Mouse (Mus musculus) lung, postnatal 14 days (tissue): ENCODE measurements around the gene Olfr814.
"Not testable (repeated sequence)": the region's sequence is repeated elsewhere in the genome, so short reads cannot be mapped to it uniquely, and the experiment has no call there.

Experiments used
- DNase-seq: peaks from one replicate; pipeline ENCODE4 v3.0.0; 2021

Gene Olfr814

GRCm38 (mm10) chr10:129879751-129880150 lies at the start of gene Olfr814:
Olfr814 (minus strand) TSS chr10:129879851.
- not testable (repeated sequence) for DNase-seq

- no peak for DNase-seq
Measured at GRCm38 (mm10) chr10:129915497-129915896, 35.8 kb upstream of the Olfr814 start, which contains the start of gene Olfr816. Olfr816 (minus strand) TSS chr10:129915597.

- DNase-seq: not testable (repeated sequence)
Measured at GRCm38 (mm10) chr10:129905767-129906166, 26.1 kb upstream of the Olfr814 start, which contains the start of gene Olfr815. Olfr815 (minus strand) TSS chr10:129905867.

- DNase-seq: no peak
Measured at GRCm38 (mm10) chr10:129885934-129886333, 6.3 kb upstream of the Olfr814 start.

GRCm38 (mm10) chr10:129885496-129885895 lies 5.8 kb upstream of the Olfr814 start:
- DNase-seq: not testable (repeated sequence)

- DNase-seq: no peak
Measured at GRCm38 (mm10) chr10:129855067-129855466, 24.6 kb downstream of the Olfr814 start, which contains the start of gene Olfr813. Olfr813 (plus strand) TSS chr10:129855367.

- DNase-seq: no peak
Measured at GRCm38 (mm10) chr10:129847343-129847742, 32.3 kb downstream of the Olfr814 start.

GRCm38 (mm10) chr10:129845994-129846393 lies 33.7 kb downstream of the Olfr814 start, which contains the start of gene Olfr812:
Olfr812 (minus strand) TSS chr10:129846094.
- DNase-seq: no peak
